Mouse (Mus musculus): ENCODE data around the gene Trh.
A peak's percentile ranks its signal among the peaks of the same experiment; 100 is the strongest.

Trh gene

GRCm38 (mm10) chr6:92244591-92244990 lies at the start of gene Trh:
Gene Trh, minus strand, starts transcription at chr6:92244650.
- DNase-seq (ENCODE audit: low spot score in 2 of 2): no peak

GRCm38 (mm10) chr6:92290826-92291225 lies 46.4 kb upstream of the Trh start:
- no peak for DNase-seq (ENCODE audit: low spot score in 2 of 2)

GRCm38 (mm10) chr6:92286889-92287288 lies 42.4 kb upstream of the Trh start:
- DNase-seq (ENCODE audit: low spot score in 2 of 2): no peak

- DNase-seq (ENCODE audit: low spot score in 2 of 2): peak in 1 of 2 experiments; percentile 25
Observed at GRCm38 (mm10) chr6:92286258-92286888, 41.9 kb upstream of the Trh start.

- DNase-seq (ENCODE audit: low spot score in 2 of 2): no peak
Observed at GRCm38 (mm10) chr6:92285559-92285958, 41.1 kb upstream of the Trh start.

GRCm38 (mm10) chr6:92277179-92277578 lies 32.7 kb upstream of the Trh start:
- DNase-seq (ENCODE audit: low spot score in 2 of 2): no peak

- peak in 1 of 2 experiments; percentile 14 for DNase-seq (ENCODE audit: low spot score in 2 of 2)
Observed at GRCm38 (mm10) chr6:92273652-92274322, 29.3 kb upstream of the Trh start.

- no peak for DNase-seq (ENCODE audit: low spot score in 2 of 2)
Observed at GRCm38 (mm10) chr6:92272601-92273000, 28.2 kb upstream of the Trh start.

- DNase-seq (ENCODE audit: low spot score in 2 of 2): peak; percentile 45 to 72
Observed at GRCm38 (mm10) chr6:92269019-92269418, 24.6 kb upstream of the Trh start.

GRCm38 (mm10) chr6:92268001-92268400 lies 23.6 kb upstream of the Trh start:
- DNase-seq (ENCODE audit: low spot score in 2 of 2): no peak

GRCm38 (mm10) chr6:92261162-92261843 lies 16.9 kb upstream of the Trh start:
- no peak for DNase-seq (ENCODE audit: low spot score in 2 of 2)

GRCm38 (mm10) chr6:92255346-92255745 lies 10.9 kb upstream of the Trh start:
- DNase-seq (ENCODE audit: low spot score in 2 of 2): no peak

GRCm38 (mm10) chr6:92253253-92253870 lies 8.9 kb upstream of the Trh start:
- no peak for DNase-seq (ENCODE audit: low spot score in 2 of 2)

- DNase-seq (ENCODE audit: low spot score in 2 of 2): no peak
Observed at GRCm38 (mm10) chr6:92247215-92247919, 2.9 kb upstream of the Trh start.

GRCm38 (mm10) chr6:92246335-92246734 lies 1.9 kb upstream of the Trh start:
- DNase-seq (ENCODE audit: low spot score in 2 of 2): no peak

GRCm38 (mm10) chr6:92241178-92241906 lies 3.1 kb downstream of the Trh start:
- DNase-seq (ENCODE audit: low spot score in 2 of 2): peak; percentile 47 to 69

- DNase-seq (ENCODE audit: low spot score in 2 of 2): no peak
Observed at GRCm38 (mm10) chr6:92235036-92235435, 9.4 kb downstream of the Trh start.

GRCm38 (mm10) chr6:92231762-92232161 lies 12.7 kb downstream of the Trh start:
- DNase-seq (ENCODE audit: low spot score in 2 of 2): no peak

GRCm38 (mm10) chr6:92231356-92231755 lies 13.1 kb downstream of the Trh start:
- no peak for DNase-seq (ENCODE audit: low spot score in 2 of 2)

- no peak for DNase-seq (ENCODE audit: low spot score in 2 of 2)
Observed at GRCm38 (mm10) chr6:92229586-92229985, 14.9 kb downstream of the Trh start.

- DNase-seq (ENCODE audit: low spot score in 2 of 2): no peak
Observed at GRCm38 (mm10) chr6:92229103-92229502, 15.3 kb downstream of the Trh start.
